Mouse (Mus musculus) kidney, embryonic 14.5 days (tissue): ENCODE measurements around the gene Apoc2. TPM values are rescaled to one million over a fixed set of nuclear protein-coding genes. Genes with fewer than 3 reads are reported as not detected.
"Not testable (repeated sequence)": the region's sequence is repeated elsewhere in the genome, so short reads cannot be mapped to it uniquely, and the experiment has no call there.

Experiments used
- ATAC-seq: fragments of 200-750 bp; cut with Nextera tagmentation; 2 replicates; pipeline ENCODE4 v1.8.0; 2017; ENCODE audit warnings: moderate number of reproducible peaks, mild to moderate bottlenecking, moderate TSS enrichment, moderate library complexity; ENCODE audit not compliant: low FRiP score, low TSS enrichment
- H3K27ac ChIP-seq: fragments of 300-500 bp; sonication (generic); 2 replicates; pipeline ENCODE4 v1.5.1; 2014; ENCODE audit warnings: low read depth, mild to moderate bottlenecking, low read length, moderate library complexity, mixed read lengths
- H3K27me3 ChIP-seq: fragments of 300-500 bp; sonication (generic); 2 replicates; pipeline ENCODE4 v1.6.1; 2014; ENCODE audit warnings: mild to moderate bottlenecking, low read length; ENCODE audit not compliant: control insufficient read depth, insufficient read depth
- H3K36me3 ChIP-seq: fragments of 300-500 bp; sonication (generic); 2 replicates; pipeline ENCODE4 v1.6.1; 2014; ENCODE audit warnings: low read length, mixed read lengths; ENCODE audit not compliant: control insufficient read depth, insufficient read depth
- H3K4me1 ChIP-seq: fragments of 300-500 bp; sonication (generic); 2 replicates; pipeline ENCODE4 v1.6.1; 2014; ENCODE audit warnings: low read length, mixed read lengths; ENCODE audit not compliant: control insufficient read depth, insufficient read depth
- H3K4me2 ChIP-seq: fragments of 300-500 bp; sonication (generic); replicated peaks from 2 replicates; pipeline ENCODE4 v1.6.1; 2014; ENCODE audit warnings: low read depth, mild to moderate bottlenecking, low read length
- H3K4me3 ChIP-seq: fragments of 300-500 bp; sonication (generic); 2 replicates; pipeline ENCODE4 v1.5.1; 2014; ENCODE audit warnings: mild to moderate bottlenecking, low read length
- H3K9ac ChIP-seq: fragments of 300-500 bp; sonication (generic); 2 replicates; pipeline ENCODE4 v1.6.1; 2014; ENCODE audit warnings: low read depth, mild to moderate bottlenecking, low read length, moderate library complexity
- H3K9me3 ChIP-seq: fragments of 300-500 bp; sonication (generic); 2 replicates; pipeline ENCODE4 v1.6.1; 2016; ENCODE audit warnings: low read length; ENCODE audit not compliant: control insufficient read depth
- WGBS: fragments of 180-500 bp; shearing (Covaris S2); extraction: QIAGEN DNeasy Blood & Tissue Kit; methylation state at CpG from one replicate; pipeline ENCODE4 v1.1.7; 2014; 5-methylcytosine and 5-hydroxymethylcytosine counted together
- polyA plus RNA-seq: library from polyadenylated mRNA; unstranded; fragments of >200 nt; fragmentation: Nextera tagmentation; extraction: Ambion mirVana; gene quantifications from 2 replicates; pipeline ENCODE4 v1.2.1, GENCODE M21; 2014

The Apoc2 gene
- polyA plus RNA-seq, 1 experiment from 2014 or later = 1.2 TPM

DNA sequence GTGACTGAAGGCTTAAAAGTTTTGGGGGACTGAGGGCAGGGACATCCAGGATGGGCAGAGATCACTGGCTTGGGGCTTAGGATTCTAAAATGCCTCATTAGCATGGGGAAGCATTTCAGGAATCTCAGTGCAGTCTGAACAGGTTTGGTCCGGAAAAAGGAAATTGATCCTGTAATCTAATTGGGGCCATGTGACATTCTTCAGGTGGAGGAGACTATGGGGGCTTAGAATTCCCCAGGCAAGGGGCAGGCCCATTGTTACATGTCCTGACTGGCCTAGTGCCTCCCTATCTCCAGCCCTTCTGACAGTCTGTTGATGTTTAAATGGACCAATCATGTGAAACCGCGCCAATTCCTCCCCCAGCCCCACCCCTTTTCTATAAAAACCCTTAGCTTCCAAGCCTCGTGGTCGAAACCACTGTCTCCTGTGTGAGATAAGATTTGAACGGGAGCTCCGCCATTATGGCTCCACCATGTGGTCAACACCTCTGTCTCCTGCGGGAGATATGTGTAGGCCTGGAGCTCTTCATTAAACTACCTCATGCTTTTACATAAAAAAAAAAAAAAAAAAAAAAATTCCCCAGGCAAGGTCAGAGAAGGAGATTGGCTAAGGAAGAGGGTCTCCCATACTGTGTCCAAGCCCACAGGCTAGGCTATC, 9.3 kb upstream of the Apoc2 start:
- 67% methylated on average over 8 of the region's 8 CpGs for WGBS
- H3K27ac ChIP-seq, H3K27me3 ChIP-seq, H3K36me3 ChIP-seq, H3K4me3 ChIP-seq, H3K4me1 ChIP-seq, H3K9ac ChIP-seq, H3K9me3 ChIP-seq, H3K4me2 ChIP-seq, ATAC-seq: not testable (repeated sequence)

DNA sequence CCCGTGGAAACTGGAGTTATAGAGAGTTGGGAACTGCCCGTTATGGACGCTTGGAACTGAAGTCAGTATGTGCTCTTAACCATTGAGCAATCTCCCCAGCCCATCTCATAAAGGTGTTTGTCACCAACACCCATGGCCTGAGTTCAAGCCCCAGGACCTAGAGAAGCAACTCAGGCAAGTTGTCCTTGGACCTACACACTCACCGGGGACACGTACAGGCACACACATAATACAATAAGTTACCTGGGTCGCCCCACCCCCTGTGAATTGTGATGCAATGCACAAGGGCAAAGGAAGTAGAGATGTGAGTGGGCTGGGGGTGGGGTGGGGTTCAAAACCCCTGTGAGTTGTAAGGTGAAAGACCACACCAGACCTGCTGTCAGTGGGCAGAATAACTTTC, 8.8 kb upstream of the Apoc2 start:
- Histone ChIP-seq H3K4me3 (no peak overlapping the region), H3K4me1 (no peaks in the 10 kb centered on the region), H3K9ac (no peak overlapping the region), H3K9me3 (no peaks in the 10 kb centered on the region), H3K4me2 (no peak overlapping the region), H3K27ac (no peak overlapping the region), H3K27me3 (no peaks in the 10 kb centered on the region), H3K36me3 (no peaks in the 10 kb centered on the region)
- 86% methylated on average over 6 of the region's 6 CpGs for WGBS
- no peak for ATAC-seq

DNA sequence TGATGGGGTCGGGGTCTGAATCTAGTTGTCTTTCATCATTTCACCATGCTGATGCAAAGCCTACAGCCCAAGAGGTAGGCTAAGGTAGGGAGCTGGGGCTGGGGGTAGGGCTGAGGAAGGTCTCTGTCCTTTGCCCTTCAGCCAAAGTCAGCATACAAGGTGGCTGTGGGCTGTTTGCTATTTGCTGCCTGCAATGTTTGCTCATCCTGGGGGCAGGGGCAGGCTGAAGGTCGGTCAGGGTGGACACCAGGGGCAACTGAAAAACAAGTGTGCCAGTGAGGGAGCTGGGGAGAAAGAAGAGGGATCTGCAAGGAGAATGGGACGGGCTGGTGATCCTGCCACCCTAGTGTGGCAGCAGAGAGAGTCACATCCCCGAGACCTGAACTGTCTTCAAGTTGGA, 7.6 kb upstream of the Apoc2 start:
- Histone ChIP-seq H3K36me3 (no peaks in the 10 kb centered on the region), H3K9me3 (no peaks in the 10 kb centered on the region), H3K9ac (no peak overlapping the region), H3K4me2 (no peak overlapping the region), H3K27me3 (no peaks in the 10 kb centered on the region), H3K4me1 (no peaks in the 10 kb centered on the region), H3K4me3 (no peak overlapping the region), H3K27ac (no peak overlapping the region)
- 61% methylated on average over 4 of the region's 4 CpGs for WGBS
- no peak for ATAC-seq

DNA sequence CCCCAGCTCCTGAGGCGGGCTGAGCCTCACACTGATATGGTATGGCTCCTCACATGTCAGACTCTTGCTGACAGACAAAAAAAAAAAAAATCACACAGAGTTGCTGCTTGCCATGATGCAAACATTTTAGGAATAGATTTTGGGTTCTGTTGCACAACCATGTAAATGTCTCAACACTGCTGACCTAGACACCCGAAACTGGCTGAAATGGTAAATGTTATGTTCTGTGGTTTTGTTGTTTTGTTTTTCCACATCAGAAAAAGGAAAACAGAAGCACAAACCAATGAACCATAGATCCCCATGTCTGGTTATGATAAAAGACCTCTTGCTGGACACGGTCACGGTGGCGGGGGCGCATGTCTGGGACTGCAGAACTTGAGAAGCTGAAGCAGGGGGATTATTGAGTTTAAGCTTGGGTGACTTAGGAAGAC, 6.0 kb upstream of the Apoc2 start:
- Histone ChIP-seq H3K4me3 (no peak overlapping the region), H3K4me1 (no peaks in the 10 kb centered on the region), H3K9me3 (no peaks in the 10 kb centered on the region), H3K27ac (no peak overlapping the region), H3K36me3 (no peaks in the 10 kb centered on the region), H3K9ac (no peak overlapping the region), H3K27me3 (no peaks in the 10 kb centered on the region), H3K4me2 (no peak overlapping the region)
- 76% methylated on average over 6 of the region's 6 CpGs for WGBS
- no peak for ATAC-seq

DNA sequence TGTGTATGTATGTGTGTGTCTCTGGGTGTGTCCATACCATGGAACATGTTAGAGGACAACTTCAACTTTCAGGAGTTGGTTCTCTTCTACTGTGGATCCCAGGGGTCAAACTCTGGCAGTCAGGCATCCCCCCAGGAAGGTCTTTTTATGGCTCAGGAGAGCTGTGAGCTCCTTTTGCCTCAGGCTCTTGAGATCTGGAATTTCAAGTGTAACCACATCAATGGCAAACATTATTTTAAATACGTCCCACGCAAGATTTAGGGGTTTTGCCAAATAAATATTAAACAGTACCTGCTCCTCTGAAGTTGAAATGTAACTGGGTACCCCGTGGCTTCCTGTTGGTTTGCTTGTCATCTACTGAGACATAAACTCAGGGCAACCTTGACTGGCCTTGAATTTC, 5.2 kb upstream of the Apoc2 start:
- Histone ChIP-seq H3K36me3 (no peaks in the 10 kb centered on the region), H3K9me3 (no peaks in the 10 kb centered on the region), H3K27me3 (no peaks in the 10 kb centered on the region), H3K9ac (no peak overlapping the region), H3K4me3 (no peak overlapping the region), H3K27ac (no peak overlapping the region), H3K4me2 (no peak overlapping the region), H3K4me1 (no peaks in the 10 kb centered on the region)
- WGBS = 61% methylated on average over 3 of the region's 3 CpGs
- no peak for ATAC-seq

DNA sequence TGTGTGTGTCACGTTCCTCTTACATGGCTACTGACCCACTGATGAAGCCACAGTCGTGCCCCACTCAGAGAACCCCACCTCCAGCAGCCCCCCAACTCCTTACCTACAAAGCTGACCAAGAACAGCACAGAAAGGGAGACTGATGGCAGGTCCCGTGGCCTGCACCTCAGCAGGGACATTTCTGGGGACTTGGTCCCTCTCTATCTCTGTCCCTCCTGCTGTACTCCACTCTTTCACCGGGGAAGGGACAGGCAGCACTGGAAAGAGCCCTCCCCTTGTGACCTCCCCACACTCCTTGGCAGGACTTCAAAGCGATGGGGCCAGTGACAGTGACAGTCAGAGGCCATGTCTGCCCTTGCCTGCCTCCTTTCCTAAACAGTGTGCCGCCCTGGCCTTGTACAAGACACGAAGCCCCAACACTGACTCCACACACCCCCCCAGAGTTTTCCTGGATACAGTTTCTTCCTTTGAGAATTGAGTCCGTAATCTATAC, 3.5 kb upstream of the Apoc2 start, which contains the start of the genes Gm44805 and Apoc4:
Gm44805 (minus strand) TSS at position 222 of the 493 bp plus-strand sequence.
Apoc4 (minus strand) TSS at position 278 of the 493 bp plus-strand sequence.
- no peak within 1 kb of the TSS for H3K4me3 ChIP-seq
- H3K27me3 ChIP-seq = no peaks in the 10 kb centered on the region
- H3K4me1 ChIP-seq = no peaks in the 10 kb centered on the region
- no peak for ATAC-seq
- no peaks in the 10 kb centered on the region for H3K36me3 ChIP-seq
- H3K27ac ChIP-seq = no peak within 1 kb of the TSS
- WGBS = 47% methylated on average over 8 of the region's 8 CpGs
- no peak within 1 kb of the TSS for H3K4me2 ChIP-seq
- no peak within 1 kb of the TSS for H3K9ac ChIP-seq
- H3K9me3 ChIP-seq = no peaks in the 10 kb centered on the region

DNA sequence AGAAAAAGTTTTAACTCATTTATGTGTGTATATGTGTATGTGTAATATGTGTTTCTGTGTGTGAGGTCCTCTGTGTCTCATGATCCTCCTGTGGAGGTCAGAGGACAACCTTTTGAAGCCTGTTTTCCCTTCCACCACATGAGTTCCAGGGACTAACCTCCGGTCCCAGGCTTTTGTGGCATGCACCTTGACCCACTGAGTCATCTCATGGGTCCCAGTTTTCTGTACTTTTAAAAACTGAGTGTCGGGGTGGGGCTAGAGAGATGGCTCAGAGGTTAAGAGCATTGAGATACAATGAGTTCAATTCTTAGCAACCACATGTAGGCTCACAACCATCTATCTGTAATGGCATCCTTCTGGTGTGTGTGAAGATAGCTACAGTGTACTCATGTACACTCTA, 3.0 kb upstream of the Apoc2 start:
- Histone ChIP-seq H3K9me3 (no peaks in the 10 kb centered on the region), H3K36me3 (no peaks in the 10 kb centered on the region), H3K9ac (no peak overlapping the region), H3K4me3 (no peak overlapping the region), H3K27ac (no peak overlapping the region), H3K4me1 (no peaks in the 10 kb centered on the region), H3K27me3 (no peaks in the 10 kb centered on the region), H3K4me2 (no peak overlapping the region)
- ATAC-seq = no peak
- 85% methylated on average over 2 of the region's 2 CpGs for WGBS

DNA sequence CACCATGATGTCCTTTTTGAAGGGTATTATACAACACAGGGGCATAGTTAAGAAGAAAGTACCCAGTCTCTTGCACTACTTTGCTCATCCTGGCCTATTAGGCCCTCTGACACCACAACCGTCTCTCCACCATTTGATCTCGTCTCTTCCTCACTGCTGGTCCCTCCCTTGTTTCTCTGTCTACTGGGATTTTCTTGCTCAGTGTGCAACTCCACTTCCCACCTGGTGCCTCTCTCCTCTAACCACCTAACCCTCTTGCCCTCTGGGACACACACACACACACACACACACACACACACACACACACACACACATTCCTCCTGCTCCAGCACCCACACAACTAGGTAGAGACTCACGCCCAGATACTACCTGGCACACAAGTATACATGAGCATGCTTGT, 1.2 kb upstream of the Apoc2 start:
- Histone ChIP-seq H3K4me2 (no peak overlapping the region), H3K27ac (no peak overlapping the region), H3K36me3 (no peaks in the 10 kb centered on the region), H3K27me3 (no peaks in the 10 kb centered on the region), H3K9me3 (no peaks in the 10 kb centered on the region), H3K9ac (no peak overlapping the region), H3K4me1 (no peaks in the 10 kb centered on the region), H3K4me3 (no peak overlapping the region)
- no peak for ATAC-seq
- WGBS = 84% methylated on average over 3 of the region's 3 CpGs

DNA sequence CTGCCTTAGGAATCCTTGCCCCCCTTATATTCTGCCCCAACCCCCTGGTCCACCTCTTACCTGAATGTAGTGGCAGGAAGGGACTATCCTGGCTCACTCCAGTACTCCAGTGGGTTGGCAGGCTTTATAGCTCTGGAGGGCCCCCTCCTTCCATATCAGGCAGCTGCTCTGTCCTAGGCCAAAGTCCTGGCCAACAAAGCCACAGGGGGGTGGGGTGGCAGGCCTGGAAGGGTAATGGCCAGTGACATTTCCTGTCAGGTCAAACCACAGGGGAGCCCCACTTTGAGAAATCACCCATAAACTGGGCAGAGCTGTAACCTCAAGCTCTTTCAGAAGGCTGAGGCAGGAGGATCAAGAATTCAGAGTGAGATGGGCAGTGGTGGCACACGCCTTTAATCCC, 1.1 kb downstream of the Apoc2 start:
- H3K4me2 ChIP-seq = no peak overlapping the region
- no peaks in the 10 kb centered on the region for H3K4me1 ChIP-seq
- H3K27ac ChIP-seq = no peak overlapping the region
- WGBS = 72% methylated on average over 1 of the region's 1 CpGs
- no peak for ATAC-seq
- H3K9me3 ChIP-seq = no peaks in the 10 kb centered on the region
- no peak overlapping the region for H3K9ac ChIP-seq
- no peak overlapping the region for H3K4me3 ChIP-seq
- no peaks in the 10 kb centered on the region for H3K27me3 ChIP-seq
- no peaks in the 10 kb centered on the region for H3K36me3 ChIP-seq
